Mouse (Mus musculus): ENCODE data around the gene Mipol1. TPM values are rescaled to one million over a fixed set of nuclear protein-coding genes. Genes with fewer than 3 reads are reported as not detected.

Mipol1 gene
- polyA plus RNA-seq, 1 experiment from 2014 or later, result 5.6 TPM

DNA sequence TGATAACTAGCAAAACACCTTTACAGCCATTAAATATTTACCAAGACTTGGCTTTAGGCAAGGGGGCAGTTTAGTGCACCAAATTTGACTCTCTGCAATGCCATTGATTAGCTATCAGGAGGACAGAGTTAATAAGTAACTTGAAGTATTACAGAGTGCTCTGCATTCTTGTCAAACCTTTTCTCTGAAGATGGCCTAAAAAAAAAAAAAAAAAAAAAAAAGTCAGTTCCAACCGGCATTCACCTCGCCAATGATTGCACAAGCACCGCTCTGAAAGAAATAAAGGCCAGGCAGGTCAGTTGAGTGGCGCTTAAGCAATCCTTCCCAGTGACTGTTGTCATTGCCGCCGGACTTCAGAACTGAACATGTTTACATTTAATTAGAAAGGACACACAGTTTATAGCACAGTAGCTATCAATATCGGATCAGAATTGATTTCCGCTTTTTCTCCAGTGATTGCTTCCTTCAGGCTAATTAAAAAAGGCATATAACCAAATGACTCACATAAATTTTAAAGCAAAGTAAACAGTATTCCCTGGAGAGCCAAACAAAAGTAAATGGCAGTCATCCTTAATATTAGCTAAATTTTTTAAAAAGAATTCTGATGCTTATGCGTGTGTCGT lies 214.2 kb downstream of the Mipol1 start:
- no peak for ATAC-seq
- H3K9me3 ChIP-seq (ENCODE audit: control insufficient read depth, low read length), result no peaks in the 10 kb centered on the region
- H3K4me2 ChIP-seq (ENCODE audit: low read length), result no peak overlapping the region
- H3K36me3 ChIP-seq (ENCODE audit: control insufficient read depth, insufficient read depth, low read length), result no peaks in the 10 kb centered on the region
- 57% methylated on average over 10 of the region's 10 CpGs for WGBS
- H3K4me3 ChIP-seq (ENCODE audit: low read length), result no peak overlapping the region
- H3K27ac ChIP-seq (ENCODE audit: low read depth, low read length), result no peak overlapping the region
- no peaks in the 10 kb centered on the region for H3K27me3 ChIP-seq (replicated peaks; ENCODE audit: control insufficient read depth, insufficient read depth, low read length)
- H3K4me1 ChIP-seq (ENCODE audit: control insufficient read depth, insufficient read depth, low read depth, low read length), result no peaks in the 10 kb centered on the region
- H3K9ac ChIP-seq (ENCODE audit: low read depth, low read length), result no peak overlapping the region

DNA sequence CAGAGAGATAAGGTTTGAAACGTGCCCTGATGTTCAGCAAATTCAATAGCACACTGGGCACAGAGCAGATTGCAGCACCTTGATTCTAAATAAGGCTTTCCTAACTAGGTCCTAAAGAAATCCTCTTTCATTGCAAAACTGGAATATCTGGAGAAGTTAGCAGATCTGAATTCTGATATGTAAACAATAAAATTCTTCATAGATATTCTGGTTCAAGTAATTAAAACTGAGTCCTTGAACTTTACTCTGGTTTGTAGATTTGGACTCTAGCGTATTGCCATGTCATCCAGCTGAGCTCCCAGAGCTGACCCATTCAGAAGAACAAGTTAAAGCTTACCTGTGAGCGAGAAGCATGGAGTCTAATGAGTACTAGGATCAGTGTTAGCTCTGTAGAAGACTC lies 217.1 kb downstream of the Mipol1 start:
- H3K4me3 ChIP-seq (ENCODE audit: low read length), result no peak overlapping the region
- H3K27me3 ChIP-seq (replicated peaks; ENCODE audit: control insufficient read depth, insufficient read depth, low read length), result no peaks in the 10 kb centered on the region
- no peaks in the 10 kb centered on the region for H3K4me1 ChIP-seq (ENCODE audit: control insufficient read depth, insufficient read depth, low read depth, low read length)
- no peak overlapping the region for H3K27ac ChIP-seq (ENCODE audit: low read depth, low read length)
- ATAC-seq, result no peak
- H3K4me2 ChIP-seq (ENCODE audit: low read length), result no peak overlapping the region
- WGBS, result 83% methylated on average over 3 of the region's 3 CpGs
- H3K9ac ChIP-seq (ENCODE audit: low read depth, low read length), result no peak overlapping the region
- H3K36me3 ChIP-seq (ENCODE audit: control insufficient read depth, insufficient read depth, low read length), result no peaks in the 10 kb centered on the region
- H3K9me3 ChIP-seq (ENCODE audit: control insufficient read depth, low read length), result no peaks in the 10 kb centered on the region

DNA sequence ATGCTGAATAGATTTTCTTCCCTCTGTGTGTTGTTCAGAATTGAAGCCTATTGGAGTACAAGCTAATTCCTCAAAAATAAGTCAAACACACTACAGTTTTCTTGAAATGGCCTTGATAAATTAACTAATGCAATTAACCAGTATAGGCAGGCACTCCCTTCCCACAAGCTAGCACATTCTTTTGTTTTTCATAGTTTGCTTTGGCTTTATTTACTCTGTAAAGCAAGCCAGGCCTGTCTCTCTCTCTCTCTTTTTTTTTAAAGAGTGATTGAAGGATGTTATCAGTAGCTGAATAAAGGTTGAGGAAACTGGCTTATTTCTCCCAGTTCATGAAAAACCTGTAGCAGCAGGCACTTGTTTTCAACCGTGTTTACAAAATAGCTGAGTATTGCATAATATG lies 219.1 kb downstream of the Mipol1 start:
- 69% methylated on average over 1 of the region's 1 CpGs for WGBS
- H3K9ac ChIP-seq (ENCODE audit: low read depth, low read length), result no peak overlapping the region
- ATAC-seq, result no peak
- no peaks in the 10 kb centered on the region for H3K27me3 ChIP-seq (replicated peaks; ENCODE audit: control insufficient read depth, insufficient read depth, low read length)
- H3K36me3 ChIP-seq (ENCODE audit: control insufficient read depth, insufficient read depth, low read length), result no peaks in the 10 kb centered on the region
- no peaks in the 10 kb centered on the region for H3K4me1 ChIP-seq (ENCODE audit: control insufficient read depth, insufficient read depth, low read depth, low read length)
- H3K4me2 ChIP-seq (ENCODE audit: low read length), result no peak overlapping the region
- no peak overlapping the region for H3K27ac ChIP-seq (ENCODE audit: low read depth, low read length)
- H3K9me3 ChIP-seq (ENCODE audit: control insufficient read depth, low read length), result no peaks in the 10 kb centered on the region
- H3K4me3 ChIP-seq (ENCODE audit: low read length), result no peak overlapping the region

DNA sequence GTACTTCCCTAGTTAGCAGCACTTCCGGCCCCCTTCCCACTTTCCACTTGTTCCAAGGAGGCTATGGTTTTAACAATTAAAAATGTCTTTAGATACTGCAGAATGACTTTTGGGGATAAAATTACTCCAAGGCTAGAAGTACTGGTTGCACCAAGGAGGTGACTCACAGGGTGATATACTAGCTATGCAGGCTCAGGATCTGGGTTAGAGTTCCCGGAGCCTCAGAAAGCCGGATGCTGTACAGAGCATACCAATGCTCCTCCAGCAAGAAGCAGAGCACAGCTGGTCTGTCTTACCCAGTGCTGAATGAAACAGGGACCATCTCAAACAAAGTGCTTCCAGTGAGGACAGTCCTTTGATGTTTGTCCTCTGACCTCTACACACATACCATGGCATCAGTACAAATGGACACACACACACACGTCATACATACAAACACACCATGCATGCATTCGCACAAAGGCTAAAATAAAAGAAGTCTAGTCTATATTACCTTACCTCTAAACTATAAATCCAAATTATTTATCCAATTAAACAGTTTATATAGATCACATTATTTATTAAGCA lies 219.9 kb downstream of the Mipol1 start:
- H3K4me2 ChIP-seq (ENCODE audit: low read length), result no peak overlapping the region
- whole genome bisulfite sequencing, result 89% methylated on average over 5 of the region's 5 CpGs
- no peak for ATAC-seq

DNA sequence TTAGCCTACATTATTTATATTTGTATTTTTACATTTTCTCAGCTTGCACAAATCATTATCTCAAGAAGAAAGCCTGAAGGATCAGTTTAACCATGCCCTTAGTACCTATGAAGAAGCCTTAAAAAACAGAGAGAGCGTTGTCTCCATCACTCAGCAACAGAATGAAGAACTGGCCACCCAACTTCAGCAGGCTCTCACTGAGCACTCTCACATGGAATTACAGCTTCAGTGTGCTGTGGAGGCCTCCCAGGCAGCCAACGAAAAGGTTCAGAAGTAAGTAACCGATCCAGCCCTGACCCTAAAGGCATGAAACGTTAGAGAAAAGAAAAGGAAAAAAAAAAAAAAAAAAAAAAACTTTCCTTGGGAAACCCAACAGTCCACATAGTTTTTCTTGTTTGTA lies 226.7 kb downstream of the Mipol1 start:
- Histone ChIP-seq H3K4me1 (ENCODE audit: control insufficient read depth, insufficient read depth, low read depth, low read length) (no peaks in the 10 kb centered on the region), H3K4me2 (ENCODE audit: low read length) (no peak overlapping the region), H3K4me3 (ENCODE audit: low read length) (no peak overlapping the region), H3K9ac (ENCODE audit: low read depth, low read length) (no peak overlapping the region), H3K9me3 (ENCODE audit: control insufficient read depth, low read length) (no peaks in the 10 kb centered on the region), H3K36me3 (ENCODE audit: control insufficient read depth, insufficient read depth, low read length) (no peaks in the 10 kb centered on the region), H3K27ac (ENCODE audit: low read depth, low read length) (no peak overlapping the region), H3K27me3 (replicated peaks; ENCODE audit: control insufficient read depth, insufficient read depth, low read length) (no peaks in the 10 kb centered on the region)
- no peak for ATAC-seq
- WGBS, result 52% methylated on average over 4 of the region's 4 CpGs

More for the DNA sequence above, 219.9 kb downstream of the Mipol1 start:
- Histone ChIP-seq H3K4me1 (ENCODE audit: control insufficient read depth, insufficient read depth, low read depth, low read length) (no peaks in the 10 kb centered on the region), H3K36me3 (ENCODE audit: control insufficient read depth, insufficient read depth, low read length) (no peaks in the 10 kb centered on the region), H3K4me3 (ENCODE audit: low read length) (no peak overlapping the region), H3K9ac (ENCODE audit: low read depth, low read length) (no peak overlapping the region), H3K27me3 (replicated peaks; ENCODE audit: control insufficient read depth, insufficient read depth, low read length) (no peaks in the 10 kb centered on the region), H3K27ac (ENCODE audit: low read depth, low read length) (no peak overlapping the region), H3K9me3 (ENCODE audit: control insufficient read depth, low read length) (no peaks in the 10 kb centered on the region)

DNA sequence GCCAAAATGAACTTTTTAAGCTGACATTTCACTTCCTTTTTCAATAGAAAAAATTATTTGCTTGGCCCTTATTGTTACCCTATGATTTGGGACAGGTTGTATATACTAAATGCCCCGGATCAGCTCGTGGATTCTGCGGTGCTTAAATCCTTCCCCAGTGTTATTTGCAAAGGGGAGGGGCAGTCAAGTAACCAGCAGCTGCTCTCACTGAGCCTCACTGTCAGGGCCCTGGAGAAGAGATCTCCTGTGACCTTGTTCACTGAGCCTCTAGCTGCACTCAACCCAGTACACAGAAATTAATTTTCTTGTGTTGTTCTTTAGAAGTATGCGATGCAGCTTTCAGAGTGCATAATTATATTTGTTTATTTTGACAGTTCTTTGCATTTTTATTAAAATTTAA lies 227.1 kb downstream of the Mipol1 start:
- no peak overlapping the region for H3K4me2 ChIP-seq (ENCODE audit: low read length)
- no peaks in the 10 kb centered on the region for H3K4me1 ChIP-seq (ENCODE audit: control insufficient read depth, insufficient read depth, low read depth, low read length)
- 43% methylated on average over 4 of the region's 4 CpGs for WGBS
- no peak overlapping the region for H3K9ac ChIP-seq (ENCODE audit: low read depth, low read length)
- H3K27me3 ChIP-seq (replicated peaks; ENCODE audit: control insufficient read depth, insufficient read depth, low read length), result no peaks in the 10 kb centered on the region
- H3K27ac ChIP-seq (ENCODE audit: low read depth, low read length), result no peak overlapping the region
- ATAC-seq, result no peak
- no peaks in the 10 kb centered on the region for H3K36me3 ChIP-seq (ENCODE audit: control insufficient read depth, insufficient read depth, low read length)
- H3K9me3 ChIP-seq (ENCODE audit: control insufficient read depth, low read length), result no peaks in the 10 kb centered on the region
- H3K4me3 ChIP-seq (ENCODE audit: low read length), result no peak overlapping the region

DNA sequence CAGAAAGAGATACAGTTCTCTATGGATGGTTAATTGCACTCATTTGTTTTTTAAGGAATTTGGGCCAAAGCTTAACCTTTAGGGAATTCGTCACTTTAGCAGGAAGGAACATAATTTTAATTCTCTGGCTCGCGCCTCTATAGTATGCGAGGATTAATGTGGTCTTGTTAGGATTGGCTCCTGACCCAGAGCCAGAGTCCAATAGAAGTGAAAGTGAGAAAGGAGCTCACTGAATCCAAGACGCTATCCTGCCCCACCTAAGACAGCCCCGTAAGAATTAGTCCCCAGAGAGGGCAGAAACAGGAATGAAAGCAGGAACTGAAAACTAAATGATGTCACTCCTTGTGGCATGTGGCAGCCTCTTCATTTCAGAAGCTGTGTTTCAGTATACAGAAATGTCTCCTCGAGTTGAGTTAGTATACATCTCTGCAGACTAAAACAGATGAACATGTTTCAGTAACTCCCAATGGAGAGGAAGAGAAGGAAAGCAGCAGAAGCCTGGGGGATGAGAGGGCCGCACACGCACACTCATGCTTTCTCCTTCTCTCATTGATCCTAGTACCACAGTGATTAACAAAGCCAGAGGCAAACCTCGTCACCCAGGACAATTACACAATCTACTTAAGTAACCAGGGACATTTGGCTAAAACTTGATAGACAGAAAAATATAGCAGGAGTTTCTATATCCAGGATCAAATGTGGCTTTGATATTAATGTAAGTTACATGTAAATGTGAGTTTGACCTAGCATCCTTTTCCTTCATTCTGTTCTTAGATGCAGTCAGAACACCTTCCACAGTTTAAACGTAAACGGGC lies 234.5 kb downstream of the Mipol1 start:
- Histone ChIP-seq H3K4me2 (ENCODE audit: low read length) (no peak overlapping the region), H3K27ac (ENCODE audit: low read depth, low read length) (no peak overlapping the region), H3K9ac (ENCODE audit: low read depth, low read length) (no peak overlapping the region), H3K36me3 (ENCODE audit: control insufficient read depth, insufficient read depth, low read length) (no peaks in the 10 kb centered on the region), H3K27me3 (replicated peaks; ENCODE audit: control insufficient read depth, insufficient read depth, low read length) (no peaks in the 10 kb centered on the region), H3K4me1 (ENCODE audit: control insufficient read depth, insufficient read depth, low read depth, low read length) (no peaks in the 10 kb centered on the region), H3K4me3 (ENCODE audit: low read length) (no peak overlapping the region), H3K9me3 (ENCODE audit: control insufficient read depth, low read length) (no peaks in the 10 kb centered on the region)
- 81% methylated on average over 12 of the region's 12 CpGs for WGBS
- no peak for ATAC-seq

DNA sequence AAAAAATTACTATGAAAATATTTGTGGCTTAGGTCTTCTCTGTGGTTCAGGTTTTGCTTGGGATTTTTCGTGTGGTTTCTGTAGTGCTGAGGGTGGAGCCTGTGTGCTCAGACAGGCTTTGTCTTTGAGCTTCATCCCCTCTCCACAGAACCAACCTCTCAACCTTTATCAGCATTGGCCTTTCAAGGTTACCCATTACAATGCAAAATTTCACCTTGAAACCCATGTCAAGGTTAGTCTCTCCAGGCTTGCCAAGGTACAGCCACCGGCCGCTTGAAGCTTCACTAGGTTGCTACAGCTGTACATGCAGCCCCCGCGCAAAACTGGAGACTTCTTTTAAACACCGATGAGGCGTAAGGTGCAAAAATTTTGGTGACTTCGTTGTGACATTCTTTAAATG lies 241.6 kb downstream of the Mipol1 start:
- Histone ChIP-seq H3K9me3 (ENCODE audit: control insufficient read depth, low read length) (no peaks in the 10 kb centered on the region), H3K36me3 (ENCODE audit: control insufficient read depth, insufficient read depth, low read length) (no peaks in the 10 kb centered on the region), H3K27me3 (replicated peaks; ENCODE audit: control insufficient read depth, insufficient read depth, low read length) (no peaks in the 10 kb centered on the region), H3K27ac (ENCODE audit: low read depth, low read length) (no peak overlapping the region), H3K4me3 (ENCODE audit: low read length) (no peak overlapping the region), H3K4me2 (ENCODE audit: low read length) (no peak overlapping the region), H3K4me1 (ENCODE audit: control insufficient read depth, insufficient read depth, low read depth, low read length) (no peaks in the 10 kb centered on the region), H3K9ac (ENCODE audit: low read depth, low read length) (no peak overlapping the region)
- 92% methylated on average over 8 of the region's 8 CpGs for WGBS
- ATAC-seq, result no peak

DNA sequence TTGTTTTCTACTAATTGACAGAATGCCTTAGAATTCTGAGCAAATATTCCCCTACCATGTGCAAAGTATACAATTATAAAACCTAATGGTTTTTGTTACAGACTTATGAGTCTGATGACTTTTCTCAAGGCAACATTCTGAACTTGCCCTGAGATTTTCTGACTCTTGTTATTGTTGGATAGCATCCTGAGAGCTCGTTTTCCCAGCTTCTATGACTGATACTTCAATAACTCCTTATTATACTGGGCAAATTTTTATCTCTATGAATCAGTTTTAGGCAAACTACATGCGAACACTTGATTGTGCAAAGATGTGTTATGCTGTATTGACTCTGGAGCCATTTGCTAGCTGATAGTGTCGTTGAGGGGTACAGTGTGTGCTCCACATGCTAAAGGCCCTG lies 246.6 kb downstream of the Mipol1 start:
- Histone ChIP-seq H3K4me3 (ENCODE audit: low read length) (no peak overlapping the region), H3K4me1 (ENCODE audit: control insufficient read depth, insufficient read depth, low read depth, low read length) (no peaks in the 10 kb centered on the region), H3K4me2 (ENCODE audit: low read length) (no peak overlapping the region), H3K9me3 (ENCODE audit: control insufficient read depth, low read length) (no peaks in the 10 kb centered on the region), H3K9ac (ENCODE audit: low read depth, low read length) (no peak overlapping the region), H3K27me3 (replicated peaks; ENCODE audit: control insufficient read depth, insufficient read depth, low read length) (no peaks in the 10 kb centered on the region), H3K27ac (ENCODE audit: low read depth, low read length) (no peak overlapping the region), H3K36me3 (ENCODE audit: control insufficient read depth, insufficient read depth, low read length) (no peaks in the 10 kb centered on the region)
- WGBS, result 82% methylated on average over 3 of the region's 3 CpGs
- ATAC-seq, result no peak

Data from hindbrain, embryonic 16.5 days (tissue).